Mouse (Mus musculus) spleen, adult 2 months (tissue): ENCODE measurements around the gene Tmem170b. TPM values are rescaled to one million over a fixed set of nuclear protein-coding genes. Genes with fewer than 3 reads are reported as not detected.
"Not testable (repeated sequence)": the region's sequence is repeated elsewhere in the genome, so short reads cannot be mapped to it uniquely, and the experiment has no call there.

Experiments used
- DNase-seq, 2 experiments: peaks; one replicate each; pipeline versions ENCODE4 v3.0.0 to v3.0.0-alpha.2; 2012 to 2021; ENCODE audit warnings: low spot score in 2 of 2, low read depth in 1 of 2
- H3K27ac ChIP-seq: fragments of 200-500 bp; 2 replicates; pipeline ENCODE4 v1.5.1; 2012; ENCODE audit warnings: low read length, inconsistent platforms; ENCODE audit not compliant: insufficient read depth
- H3K27me3 ChIP-seq: fragments of 200-500 bp; 2 replicates; pipeline ENCODE4 v1.6.1; 2012; ENCODE audit warnings: mild to moderate bottlenecking, moderate library complexity, low read length, inconsistent platforms; ENCODE audit not compliant: control insufficient read depth, insufficient read depth
- H3K36me3 ChIP-seq: fragments of 200-500 bp; 2 replicates; pipeline ENCODE4 v1.6.1; 2012; ENCODE audit warnings: mild to moderate bottlenecking, low read length, inconsistent platforms; ENCODE audit not compliant: control insufficient read depth, insufficient read depth
- H3K4me1 ChIP-seq: fragments of 200-500 bp; 2 replicates; pipeline ENCODE4 v1.6.1; 2011; ENCODE audit warnings: inconsistent platforms; ENCODE audit not compliant: control insufficient read depth, insufficient read depth, insufficient read length
- H3K4me3 ChIP-seq: fragments of 200-500 bp; 2 replicates; pipeline ENCODE4 v1.5.1; 2011; ENCODE audit warnings: mild to moderate bottlenecking, inconsistent platforms; ENCODE audit not compliant: insufficient read depth, insufficient read length; ENCODE audit errors: extremely low read depth
- CTCF ChIP-seq: fragments of 200-500 bp; IDR thresholded peaks from 2 replicates; pipeline ENCODE4 v1.5.1; 2011; ENCODE audit warnings: mild to moderate bottlenecking, inconsistent platforms; ENCODE audit not compliant: insufficient read depth, insufficient read length, insufficient replicate concordance; ENCODE audit errors: extremely low read depth
- POLR2A ChIP-seq: fragments of 200-500 bp; IDR thresholded peaks from 2 replicates; pipeline ENCODE4 v1.6.1; 2011; ENCODE audit warnings: low read depth, low read length, inconsistent platforms
- WGBS: fragments of 180-500 bp; shearing (Covaris S2); methylation state at CpG from one replicate; pipeline ENCODE4 v1.1.7; 2018; 5-methylcytosine and 5-hydroxymethylcytosine counted together
- polyA plus RNA-seq: library from polyadenylated mRNA; depleted of rRNA; stranded (reverse); fragments of >200 nt; gene quantifications from 2 replicates; pipeline ENCODE4 v1.2.3, GENCODE M21; 2012

Tmem170b gene
- polyA plus RNA-seq, 1 experiment = 6.0 TPM

DNA sequence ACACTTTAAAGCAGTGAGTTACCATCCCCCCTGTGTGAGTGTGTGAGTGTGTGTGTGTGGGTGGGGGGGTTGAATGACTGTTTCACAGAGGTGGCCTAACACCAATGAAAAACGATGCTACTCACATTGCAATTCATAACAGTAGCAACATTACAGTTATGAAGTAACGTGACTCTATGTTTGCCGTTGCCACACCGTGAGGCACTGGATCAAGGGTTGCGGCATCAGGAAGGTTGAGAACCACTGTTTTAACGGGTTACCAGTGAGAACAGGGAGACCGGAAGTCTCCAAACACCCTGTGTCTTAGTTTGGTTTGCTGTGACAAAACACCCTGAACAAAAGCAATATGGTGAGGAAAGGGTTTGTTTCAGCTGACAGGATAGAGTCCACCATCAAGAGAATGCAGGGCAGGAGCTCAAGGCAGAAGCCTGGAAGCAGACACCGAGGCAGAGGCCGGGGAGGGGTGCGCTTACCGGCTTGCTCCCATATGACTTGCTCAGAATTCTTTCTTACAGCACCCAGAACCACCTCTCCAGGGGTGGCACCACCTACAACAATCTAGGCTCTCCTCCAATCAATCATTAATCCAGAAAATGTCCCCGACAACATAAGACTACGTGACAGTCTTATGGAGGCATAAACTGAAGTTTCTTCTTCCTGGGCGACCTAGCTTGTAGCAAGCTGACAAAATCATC is 57.9 kb downstream of the Tmem170b start:
- DNase-seq = no peak
- 88% methylated on average over 14 of the region's 14 CpGs for WGBS
- Histone ChIP-seq H3K27me3 (no peaks in the 10 kb centered on the region), H3K4me3 (no peak overlapping the region), H3K36me3 (no peaks in the 10 kb centered on the region), H3K27ac (no peak overlapping the region), H3K4me1 (no peaks in the 10 kb centered on the region)
- TF ChIP-seq CTCF = no peak
- TF ChIP-seq POLR2A = no peak

DNA sequence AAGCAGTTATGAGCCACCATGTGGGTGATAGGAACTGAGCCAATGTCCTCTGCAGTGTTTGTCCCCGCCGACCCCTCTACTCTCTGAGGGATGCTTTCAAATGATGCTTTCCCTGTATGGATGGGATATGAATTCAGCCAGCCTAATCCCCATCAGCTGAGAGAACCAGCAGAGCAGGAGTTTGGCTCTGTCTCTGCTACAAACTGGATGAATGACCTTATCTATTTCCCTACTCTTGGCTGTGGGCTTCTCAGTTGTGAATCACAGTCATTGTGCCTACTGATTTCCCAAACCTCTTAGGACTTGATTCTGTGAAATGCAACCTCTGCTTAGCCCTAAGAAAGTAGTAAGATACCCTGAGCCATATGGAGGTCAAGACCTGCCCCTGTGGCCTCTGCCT is 64.2 kb downstream of the Tmem170b start:
- Histone ChIP-seq H3K4me1 (no peaks in the 10 kb centered on the region), H3K27ac (no peak overlapping the region), H3K36me3 (no peaks in the 10 kb centered on the region), H3K4me3 (no peak overlapping the region), H3K27me3 (no peaks in the 10 kb centered on the region)
- TF ChIP-seq POLR2A = no peak
- TF ChIP-seq CTCF = no peak
- DNase-seq = no peak
- WGBS = 88% methylated on average over 2 of the region's 2 CpGs

GRCm38 (mm10) chr13:41670386-41671130 is 64.9 kb downstream of the Tmem170b start:
- WGBS = 80% methylated on average over 7 of the region's 7 CpGs
- peak overlapping the region; percentile 8; the same call in 1 of the 2 replicates for H3K27ac ChIP-seq
- DNase-seq = no peak
- H3K4me3 ChIP-seq = no peak overlapping the region
- no peaks in the 10 kb centered on the region for H3K4me1 ChIP-seq
- H3K27me3 ChIP-seq = no peaks in the 10 kb centered on the region
- no peaks in the 10 kb centered on the region for H3K36me3 ChIP-seq
- no peak for TF ChIP-seq CTCF
- no peak for TF ChIP-seq POLR2A

GRCm38 (mm10) chr13:41671136-41671705 is 65.5 kb downstream of the Tmem170b start:
- WGBS = 84% methylated on average over 11 of the region's 11 CpGs
- Histone ChIP-seq H3K4me1 (no peaks in the 10 kb centered on the region), H3K27me3 (no peaks in the 10 kb centered on the region), H3K36me3 (no peaks in the 10 kb centered on the region), H3K27ac (peak overlapping the region; percentile 8; the same call in 1 of the 2 replicates), H3K4me3 (no peak overlapping the region)
- no peak for TF ChIP-seq CTCF
- DNase-seq = no peak

GRCm38 (mm10) chr13:41672904-41673303 is 67.2 kb downstream of the Tmem170b start:
- H3K4me1 ChIP-seq, H3K27ac ChIP-seq, H3K4me3 ChIP-seq, H3K27me3 ChIP-seq, H3K36me3 ChIP-seq, DNase-seq: not testable (repeated sequence)
- 73% methylated on average over 5 of the region's 5 CpGs for WGBS

GRCm38 (mm10) chr13:41673541-41673940 is 67.8 kb downstream of the Tmem170b start:
- Histone ChIP-seq H3K27me3 (no peaks in the 10 kb centered on the region), H3K27ac (no peak overlapping the region), H3K4me1 (no peaks in the 10 kb centered on the region), H3K4me3 (no peak overlapping the region), H3K36me3 (no peaks in the 10 kb centered on the region)
- no peak for DNase-seq
- no peak for TF ChIP-seq CTCF
- TF ChIP-seq POLR2A = no peak
- 83% methylated on average over 4 of the region's 4 CpGs for WGBS

DNA sequence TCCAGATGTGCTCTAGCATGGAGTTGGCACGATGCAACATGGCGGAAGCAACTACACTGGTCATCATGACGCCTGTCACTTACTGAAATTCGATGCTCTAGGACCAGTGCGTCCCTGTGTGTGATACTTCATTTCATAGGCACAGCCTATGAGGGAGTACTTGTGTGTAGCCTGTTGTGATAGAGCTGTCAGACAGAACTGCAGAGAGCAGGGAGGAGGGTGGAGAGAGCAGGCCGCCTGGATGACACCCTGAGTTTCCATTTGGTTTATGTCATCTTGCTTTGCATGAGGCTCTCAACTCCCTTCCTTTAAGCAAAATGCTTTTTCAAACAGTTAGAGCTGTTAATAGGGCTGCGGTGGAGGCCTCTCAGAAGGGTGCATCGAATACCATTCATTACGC is 68.9 kb downstream of the Tmem170b start:
- not testable (repeated sequence) for H3K27me3 ChIP-seq, H3K27ac ChIP-seq, H3K36me3 ChIP-seq, DNase-seq, H3K4me3 ChIP-seq, H3K4me1 ChIP-seq
- 95% methylated on average over 9 of the region's 9 CpGs for WGBS
